33 mouse cellular contexts compared by ENCODE assay signal in genomic region chr12:111235631-111236030, GRCm38 (mm10). TPM values are rescaled to one million over a fixed set of nuclear protein-coding genes. Genes with fewer than 3 reads are reported as not detected.
A peak's percentile ranks its signal among the peaks of the same experiment; 100 is the strongest.
DNase-seq lines count a peak whose midpoint lies in the region; ATAC-seq and TF ChIP-seq lines count a peak whose summit lies in the region.
"Had no signal": no experiment of that assay in that cellular context is flagged by ENCODE, and none has a peak within 500 bp of the region (broad histone marks: within the 10 kb centered on the region; RNA-seq: fewer than 3 reads in every experiment).

No protein-coding gene starts in this region.

- no peak for TF ChIP-seq EP300 in stomach, postnatal 0 days (optimal IDR thresholded peaks at IDR 0.05)

- no peaks in the 10 kb centered on the region for H3K9me3 ChIP-seq in stomach, postnatal 0 days (ENCODE audit: control insufficient read depth, low read length)
- H3K9me3 ChIP-seq: embryonic facial prominence, embryonic 12.5 days; embryonic facial prominence, embryonic 15.5 days; hindbrain, embryonic 12.5 days had no signal

- 65% methylated on average over 6 of the region's 6 CpGs for WGBS in stomach, postnatal 0 days

- no peak overlapping the region for H3K27ac ChIP-seq in stomach, postnatal 0 days (replicated peaks)
- H3K27ac ChIP-seq: embryonic facial prominence, embryonic 12.5 days; gastrocnemius, adult 2 months; hindbrain, embryonic 12.5 days had no signal

- H3K4me1 ChIP-seq in stomach, postnatal 0 days (replicated peaks; ENCODE audit: control insufficient read depth, insufficient read depth), result no peaks in the 10 kb centered on the region
- H3K4me1 ChIP-seq: embryonic facial prominence, embryonic 12.5 days had no signal

- no peaks in the 10 kb centered on the region for H3K36me3 ChIP-seq in stomach, postnatal 0 days (ENCODE audit: control insufficient read depth, insufficient read depth, low read length)
- H3K36me3 ChIP-seq: embryonic facial prominence, embryonic 15.5 days had no signal

- DNase-seq in testis, postnatal 14 days (ENCODE audit: low spot score), result peak; percentile 62
- DNase-seq in testis, postnatal 10 days (ENCODE audit: low spot score), result no peak
- DNase-seq in ES-CJ7 (ENCODE audit: low read depth, low spot score), result peak; percentile 68
- peak; percentile 29 for DNase-seq in stomach, postnatal 0 days (ENCODE audit: low spot score)
- DNase-seq in layer of hippocampus, adult 18-20 months (ENCODE audit: low spot score in 2 of 2), result no peak
- DNase-seq: adrenal gland, adult 2 months; adrenal gland, postnatal 14 days; cerebellum, adult 11 months; cerebellum, adult 2 months; cerebellum, adult 9-11 months; cerebellum, postnatal 25 days; forebrain, postnatal 0 days; gastrocnemius, adult 2 months; gastrocnemius, postnatal 14 days; heart, adult 11 months had no signal

- ATAC-seq in stomach, postnatal 0 days (ENCODE audit: low FRiP score, low TSS enrichment), result no peak; the same call in 1 of the 2 replicates
- ATAC-seq in CD4-positive, CD25-positive, alpha-beta regulatory T cell, adult 4 months, result no peak
- ATAC-seq: forebrain, embryonic 14.5 days; forebrain, postnatal 0 days; hindbrain, embryonic 16.5 days had no signal

- H3K4me2 ChIP-seq in stomach, postnatal 0 days (replicated peaks; ENCODE audit: low read depth), result no peak overlapping the region
- H3K4me2 ChIP-seq: embryonic facial prominence, embryonic 12.5 days; embryonic facial prominence, embryonic 15.5 days; heart, embryonic 11.5 days; hindbrain, embryonic 12.5 days had no signal

- no peak overlapping the region for H3K4me3 ChIP-seq in stomach, postnatal 0 days (ENCODE audit: low read depth, low read length)
- H3K4me3 ChIP-seq: embryonic facial prominence, embryonic 12.5 days; embryonic facial prominence, embryonic 15.5 days; gastrocnemius, adult 2 months; hindbrain, embryonic 12.5 days had no signal

- no peak overlapping the region for H3K9ac ChIP-seq in stomach, postnatal 0 days (ENCODE audit: low read length)
- H3K9ac ChIP-seq: embryonic facial prominence, embryonic 12.5 days; embryonic facial prominence, embryonic 15.5 days; forebrain, postnatal 0 days; hindbrain, embryonic 12.5 days had no signal

- no peaks in the 10 kb centered on the region for H3K27me3 ChIP-seq in stomach, postnatal 0 days (ENCODE audit: control insufficient read depth, insufficient read depth, low read length)
- H3K27me3 ChIP-seq: embryonic facial prominence, embryonic 12.5 days; embryonic facial prominence, embryonic 15.5 days; hindbrain, embryonic 12.5 days had no signal

- no peak; the same call in 1 of the 2 replicates for TF ChIP-seq CTCF in stomach, postnatal 0 days (IDR thresholded peaks at IDR 0.05; ENCODE audit: low read depth)

RNA-seq across cellular contexts. Expression of gene Amn, which starts 35.3 kb away (rescaled TPM):
- 0.22 TPM in 2 replicates for polyA plus RNA-seq in stomach, postnatal 0 days (2015; fragmentation: Nextera tagmentation; extraction: Ambion mirVana)
- 1 to 10 TPM; 3.3 to 4.6 TPM for total RNA-seq in layer of hippocampus, adult 18-20 months (2021)
- not detected for polyA plus RNA-seq in CD4-positive, CD25-positive, alpha-beta regulatory T cell, adult 4 months (2017; shearing (Covaris generic))
- total RNA-seq: adrenal gland, adult 2 months; adrenal gland, postnatal 14 days; common myeloid progenitor, adult 5-6 weeks; gastrocnemius, adult 2 months; heart, postnatal 25 days; hematopoietic stem cell, adult 5-6 weeks had no signal
- polyA plus RNA-seq: forebrain, embryonic 11.5 days had no signal

RNA-seq across cellular contexts. Expression of gene 4930595D18Rik, which starts 51.3 kb away (rescaled TPM):
- not detected in 2 replicates for polyA plus RNA-seq in stomach, postnatal 0 days (2015; fragmentation: Nextera tagmentation; extraction: Ambion mirVana)
- total RNA-seq in layer of hippocampus, adult 18-20 months (2021), result not detected
- polyA plus RNA-seq in CD4-positive, CD25-positive, alpha-beta regulatory T cell, adult 4 months (2017; shearing (Covaris generic)), result 1 to 10 TPM in 1 of 2 experiments, not detected in 1; 1.2 TPM
- total RNA-seq: adrenal gland, adult 2 months; adrenal gland, postnatal 14 days; adrenal gland, postnatal 4 days; ES-E14; gastrocnemius, postnatal 14 days; heart, adult 8-10 months; heart, postnatal 25 days; hematopoietic stem cell, adult 5-6 weeks had no signal
- polyA plus RNA-seq: adrenal gland, adult 2 months; C2C12; cerebellum, adult 2 months; embryonic facial prominence, embryonic 12.5 days; embryonic facial prominence, embryonic 15.5 days; forebrain, embryonic 11.5 days; forebrain, embryonic 14.5 days; forebrain, postnatal 0 days; frontal cortex, adult 2 months; heart, embryonic 11.5 days; heart, embryonic 14.5 days; heart, postnatal 0 days; hindbrain, embryonic 12.5 days had no signal

Comparison
In these comparisons a context has a peak if more than half of its experiments do, and no peak if none do; other contexts are left out.
1. DNase-seq: peak in testis, postnatal 14 days (single experiment), ES-CJ7 (single experiment) and stomach, postnatal 0 days (single experiment); none in testis, postnatal 10 days (single experiment) and layer of hippocampus, adult 18-20 months (0 of 2).